Mouse (Mus musculus) neural tube, embryonic 13.5 days (tissue): ENCODE measurements at regions not wholly inside any gene's neighbourhood (a gene's known extent, or its start where the extent isn't known, plus 50 kb on each side); places are given as distances from the start of the nearest gene placed in this dataset.

ENCODE experiments used
- ATAC-seq: fragments of 200-750 bp; cut with Nextera tagmentation; 2 replicates; pipeline ENCODE4 v1.8.0; 2017; ENCODE audit warnings: low read depth, mild to moderate bottlenecking, moderate TSS enrichment, moderate library complexity
- H3K27ac ChIP-seq: fragments of 300-500 bp; sonication (generic); replicated peaks from 2 replicates; pipeline ENCODE4 v1.5.1; 2015; ENCODE audit warnings: moderate library complexity, mild to moderate bottlenecking, inconsistent platforms
- H3K27me3 ChIP-seq: fragments of 300-500 bp; sonication (generic); 2 replicates; pipeline ENCODE4 v1.6.1; 2015; ENCODE audit warnings: mild to moderate bottlenecking, inconsistent platforms
- H3K36me3 ChIP-seq: fragments of 300-500 bp; sonication (generic); 2 replicates; pipeline ENCODE4 v1.6.1; 2015; ENCODE audit warnings: mild to moderate bottlenecking, inconsistent platforms
- H3K4me1 ChIP-seq: fragments of 300-500 bp; sonication (generic); replicated peaks from 2 replicates; pipeline ENCODE4 v1.6.1; 2015; ENCODE audit warnings: inconsistent platforms
- H3K4me2 ChIP-seq: fragments of 300-500 bp; sonication (generic); 2 replicates; pipeline ENCODE4 v1.6.1; 2015; ENCODE audit warnings: inconsistent platforms, mild to moderate bottlenecking, moderate library complexity
- H3K4me3 ChIP-seq: fragments of 300-500 bp; sonication (generic); 2 replicates; pipeline ENCODE4 v1.5.1; 2015; ENCODE audit warnings: mild to moderate bottlenecking, inconsistent platforms
- H3K9ac ChIP-seq: fragments of 300-500 bp; sonication (generic); 2 replicates; pipeline ENCODE4 v1.6.1; 2015; ENCODE audit warnings: moderate library complexity, mild to moderate bottlenecking, inconsistent platforms
- H3K9me3 ChIP-seq: fragments of 300-500 bp; sonication (generic); 2 replicates; pipeline ENCODE4 v1.6.1; 2016; ENCODE audit warnings: inconsistent platforms
- WGBS: fragments of 180-500 bp; shearing (Covaris S2); methylation state at CpG from one replicate; pipeline ENCODE4 v1.1.7; 2015; 5-methylcytosine and 5-hydroxymethylcytosine counted together

DNA sequence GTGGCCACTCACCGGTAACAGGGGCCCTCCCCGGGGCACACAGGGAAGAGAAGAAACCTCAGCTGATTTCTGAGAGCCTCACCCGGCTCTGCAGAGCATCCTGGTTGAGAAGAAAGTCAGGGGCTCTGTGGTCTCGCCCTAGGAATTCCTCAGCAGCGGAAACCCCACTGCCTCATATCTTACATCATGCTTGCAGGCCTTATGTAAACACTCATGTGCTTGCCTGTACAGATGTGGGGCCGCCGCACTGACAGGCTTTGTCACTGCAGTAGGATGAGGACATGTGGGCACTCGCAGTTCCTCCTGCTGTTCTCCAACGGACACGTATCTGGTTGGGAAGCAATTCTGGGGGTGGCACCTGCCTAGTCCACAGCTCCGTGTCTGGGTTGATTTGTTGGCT lies 66.3 kb upstream of the Pitx1 start:
- no peak overlapping the region for H3K4me2 ChIP-seq
- H3K27me3 ChIP-seq: peaks cover 10% of the 10 kb centered on the region
- no peak overlapping the region for H3K27ac ChIP-seq
- H3K9me3 ChIP-seq: no peaks in the 10 kb centered on the region
- no peak for ATAC-seq
- H3K36me3 ChIP-seq: no peaks in the 10 kb centered on the region
- 75% methylated on average over 11 of the region's 11 CpGs for WGBS
- no peak overlapping the region for H3K9ac ChIP-seq
- peaks cover 26% of the 10 kb centered on the region for H3K4me1 ChIP-seq
- no peak overlapping the region for H3K4me3 ChIP-seq

DNA sequence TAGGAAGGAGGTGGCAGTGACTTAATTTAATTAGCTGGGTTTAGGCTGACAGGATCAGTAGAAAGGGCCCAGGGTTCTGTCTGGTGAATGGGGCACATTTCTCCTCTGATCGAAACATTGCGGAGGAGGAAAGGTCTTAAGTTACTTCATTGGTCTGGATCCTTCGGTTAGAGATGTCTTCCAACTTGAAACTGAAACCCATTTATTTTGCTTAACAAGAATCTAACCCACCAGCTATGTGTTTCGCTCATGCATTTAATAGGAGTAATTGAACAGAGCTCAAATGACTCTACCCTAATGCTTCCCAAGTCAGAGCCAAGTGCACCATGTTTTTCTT lies 64.2 kb upstream of the Pitx1 start:
- H3K4me2 ChIP-seq: no peak overlapping the region
- H3K9ac ChIP-seq: no peak overlapping the region
- 69% methylated on average over 4 of the region's 4 CpGs for WGBS
- peaks cover 26% of the 10 kb centered on the region for H3K4me1 ChIP-seq
- ATAC-seq: no peak
- no peaks in the 10 kb centered on the region for H3K36me3 ChIP-seq
- H3K27ac ChIP-seq: no peak overlapping the region
- H3K9me3 ChIP-seq: no peaks in the 10 kb centered on the region
- no peak overlapping the region for H3K4me3 ChIP-seq
- peaks cover 10% of the 10 kb centered on the region for H3K27me3 ChIP-seq

DNA sequence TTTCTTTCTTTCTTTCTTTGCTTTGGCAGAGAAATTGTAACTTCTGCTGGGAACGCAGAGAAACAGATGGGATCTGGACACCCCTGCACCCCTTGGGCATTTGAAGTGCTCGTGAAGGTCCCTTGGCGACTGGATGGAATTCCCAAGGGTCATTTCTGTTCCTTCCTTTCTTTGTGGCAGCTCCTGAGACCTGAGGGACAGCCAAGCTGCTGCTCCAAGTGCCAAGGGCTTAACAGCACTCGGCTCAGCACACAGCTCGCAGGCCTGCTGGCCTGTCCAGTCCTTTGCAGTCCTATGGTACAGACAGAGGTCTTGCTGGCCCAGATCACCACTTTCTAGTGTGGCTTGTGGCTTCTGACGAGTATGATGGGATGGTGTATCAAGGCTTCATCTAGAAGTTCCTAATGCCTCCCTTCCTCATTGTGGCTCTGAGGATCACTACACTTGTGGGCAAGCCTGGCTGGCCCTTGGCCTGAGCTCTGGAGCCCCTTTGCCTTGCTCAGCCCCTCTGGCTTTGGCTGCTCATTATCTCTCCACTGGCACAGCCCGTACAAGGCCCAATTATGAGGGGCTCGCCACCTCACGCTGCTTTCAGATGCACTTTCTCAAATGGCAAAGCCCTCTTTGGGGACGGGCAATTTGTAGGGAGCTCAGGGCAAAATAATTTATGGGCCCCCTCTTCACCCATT lies 63.7 kb upstream of the Pitx1 start:
- H3K4me2 ChIP-seq: no peak overlapping the region
- 42% methylated on average over 10 of the region's 10 CpGs for WGBS
- no peak for ATAC-seq
- no peaks in the 10 kb centered on the region for H3K9me3 ChIP-seq
- H3K9ac ChIP-seq: no peak overlapping the region
- H3K4me1 ChIP-seq: peaks cover 26% of the 10 kb centered on the region
- H3K4me3 ChIP-seq: no peak overlapping the region
- H3K36me3 ChIP-seq: no peaks in the 10 kb centered on the region
- no peak overlapping the region for H3K27ac ChIP-seq
- peaks cover 10% of the 10 kb centered on the region for H3K27me3 ChIP-seq

DNA sequence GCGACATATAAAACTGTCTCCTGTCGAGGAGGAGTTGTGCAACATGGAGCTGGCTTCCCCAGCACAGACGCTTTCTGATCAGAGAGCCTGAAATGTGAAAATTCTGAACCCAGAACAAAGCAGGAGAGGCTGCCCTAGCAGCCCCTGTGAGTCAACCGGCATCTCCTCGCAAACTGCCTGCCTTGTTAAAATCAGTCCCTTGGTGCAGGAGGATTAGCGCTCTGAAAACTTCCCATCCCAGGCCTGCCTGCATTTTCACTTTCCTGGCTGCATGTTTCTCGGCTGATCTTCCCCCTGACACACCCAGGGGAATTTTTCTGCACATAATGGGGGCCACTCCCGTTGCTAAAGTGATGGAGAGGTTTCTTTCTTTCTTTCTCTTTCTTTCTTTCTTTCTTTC lies 63.0 kb upstream of the Pitx1 start:
- H3K9me3 ChIP-seq: no peaks in the 10 kb centered on the region
- H3K4me1 ChIP-seq: peaks cover 26% of the 10 kb centered on the region
- H3K36me3 ChIP-seq: no peaks in the 10 kb centered on the region
- no peak for ATAC-seq
- H3K27me3 ChIP-seq: peaks cover 10% of the 10 kb centered on the region
- 37% methylated on average over 8 of the region's 8 CpGs for WGBS
- no peak overlapping the region for H3K4me3 ChIP-seq
- H3K9ac ChIP-seq: no peak overlapping the region
- no peak overlapping the region for H3K4me2 ChIP-seq
- no peak overlapping the region; the same call in 1 of the 2 replicates for H3K27ac ChIP-seq

DNA sequence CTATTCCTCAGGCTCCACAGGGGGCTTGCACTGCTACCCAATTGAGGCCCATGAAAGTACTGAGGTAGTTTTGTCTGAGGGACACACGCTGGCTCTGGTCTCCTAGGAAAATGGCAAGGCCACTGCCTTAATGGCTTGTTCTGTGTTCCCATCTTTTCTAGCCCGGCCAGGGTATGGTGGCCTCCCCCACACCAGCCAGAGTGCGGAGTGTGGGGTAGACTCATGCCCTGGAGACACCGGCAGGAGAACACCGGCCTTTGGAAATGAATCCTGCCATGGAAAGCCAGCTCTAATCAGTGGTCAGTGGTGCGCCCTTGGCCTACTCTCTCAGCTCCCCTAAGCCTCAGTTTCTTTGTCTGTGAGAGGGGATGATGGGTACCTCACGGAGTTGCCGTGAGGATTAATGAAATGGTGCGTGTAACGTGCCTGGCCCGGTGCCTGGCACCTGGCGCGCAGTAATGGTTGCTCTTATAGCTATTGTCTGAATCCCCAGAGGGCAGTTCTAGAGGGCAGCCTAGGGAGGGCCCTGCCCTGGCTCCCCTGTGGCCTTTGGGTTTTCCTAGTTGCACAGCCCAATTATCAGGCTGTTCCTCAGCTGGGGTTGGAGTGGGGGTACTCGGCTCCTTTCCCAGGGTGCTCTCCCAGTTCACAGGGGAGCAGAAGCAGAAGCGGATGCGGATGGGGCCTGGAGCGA lies 62.4 kb upstream of the Pitx1 start:
- H3K27ac ChIP-seq: no peak overlapping the region; the same call in 1 of the 2 replicates
- ATAC-seq: peak; percentile 54
- no peaks in the 10 kb centered on the region for H3K36me3 ChIP-seq
- H3K4me3 ChIP-seq: no peak overlapping the region
- no peak overlapping the region for H3K4me2 ChIP-seq
- peaks cover 32% of the 10 kb centered on the region for H3K4me1 ChIP-seq
- no peak overlapping the region for H3K9ac ChIP-seq
- H3K27me3 ChIP-seq: peaks cover 10% of the 10 kb centered on the region
- no peaks in the 10 kb centered on the region for H3K9me3 ChIP-seq
- WGBS: 40% methylated on average over 17 of the region's 17 CpGs

DNA sequence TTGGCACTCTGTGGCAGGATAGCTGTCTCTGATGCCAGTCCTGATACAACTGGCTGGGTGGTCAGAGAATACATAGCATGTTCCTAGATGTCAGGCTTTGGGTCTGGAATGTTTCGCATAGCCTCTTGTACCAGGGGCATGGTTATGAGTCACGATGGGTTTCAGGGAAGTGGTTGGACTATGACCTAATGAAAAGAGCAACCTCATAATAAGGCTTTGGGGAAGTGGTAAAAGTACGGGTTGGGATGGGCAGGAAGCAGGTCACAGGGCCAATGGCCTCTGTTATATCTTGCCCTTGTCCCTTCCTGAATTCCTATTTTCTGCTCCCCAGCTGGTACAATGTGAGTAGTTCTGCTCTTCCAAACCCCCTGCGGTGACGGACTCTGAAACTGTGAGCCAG lies 59.5 kb upstream of the Pitx1 start:
- Histone ChIP-seq H3K9ac (no peak overlapping the region), H3K27me3 (no peaks in the 10 kb centered on the region), H3K27ac (no peak overlapping the region), H3K9me3 (no peaks in the 10 kb centered on the region), H3K36me3 (no peaks in the 10 kb centered on the region), H3K4me1 (peaks cover 33% of the 10 kb centered on the region), H3K4me2 (no peak overlapping the region), H3K4me3 (no peak overlapping the region)
- ATAC-seq: no peak
- 91% methylated on average over 5 of the region's 5 CpGs for WGBS

DNA sequence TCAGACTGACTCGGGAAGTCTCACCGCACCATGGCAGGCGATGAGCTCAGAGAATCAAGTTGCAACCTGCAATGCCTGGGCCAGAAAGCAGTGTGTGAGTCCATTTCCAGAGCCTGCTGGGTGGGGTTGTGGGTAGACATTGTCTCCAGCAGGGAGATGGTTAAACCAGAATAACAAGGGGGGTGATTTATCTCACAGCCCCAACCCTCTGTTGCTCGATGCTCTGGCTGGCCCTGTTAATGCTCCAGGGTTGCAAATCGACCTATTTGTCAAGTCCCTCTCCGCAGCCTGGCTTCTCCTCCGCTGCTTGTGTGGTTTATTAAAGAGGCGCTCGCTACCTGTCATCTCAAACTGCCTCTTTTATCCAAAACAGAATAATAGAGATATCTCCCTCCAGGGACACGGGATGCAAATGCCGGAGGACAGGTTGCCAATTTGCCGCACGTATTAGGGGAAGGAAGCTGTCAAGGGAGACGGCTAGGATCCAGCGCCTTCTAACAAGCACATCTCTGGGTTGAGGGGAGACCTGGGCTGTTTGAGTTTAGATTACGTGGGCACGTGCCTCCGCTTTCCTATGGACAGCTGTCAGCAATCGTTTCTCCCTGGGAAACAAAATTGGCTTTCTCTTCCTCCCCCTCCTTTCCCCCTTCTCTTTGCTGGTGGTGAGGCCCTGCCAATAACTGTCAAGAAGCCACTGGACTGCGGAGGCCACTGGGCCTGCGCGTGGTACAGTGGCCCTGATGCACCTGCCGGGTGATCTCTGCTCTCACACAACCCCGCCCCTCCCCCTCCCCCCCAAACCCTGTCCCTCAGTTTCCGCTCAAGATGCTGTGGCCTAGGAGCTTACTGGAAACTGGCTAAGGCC lies 57.4 kb upstream of the Pitx1 start:
- Histone ChIP-seq H3K27me3 (no peaks in the 10 kb centered on the region), H3K9me3 (0 out of 2 replicates have a peak, but pooled peaks cover 2% of the 10 kb centered on the region), H3K36me3 (no peaks in the 10 kb centered on the region), H3K4me2 (no peak overlapping the region), H3K9ac (no peak overlapping the region), H3K4me3 (no peak overlapping the region), H3K27ac (no peak overlapping the region), H3K4me1 (peaks cover 13% of the 10 kb centered on the region)
- 53% methylated on average over 25 of the region's 25 CpGs for WGBS
- peak; percentile 37; the same call in 1 of the 2 replicates for ATAC-seq

DNA sequence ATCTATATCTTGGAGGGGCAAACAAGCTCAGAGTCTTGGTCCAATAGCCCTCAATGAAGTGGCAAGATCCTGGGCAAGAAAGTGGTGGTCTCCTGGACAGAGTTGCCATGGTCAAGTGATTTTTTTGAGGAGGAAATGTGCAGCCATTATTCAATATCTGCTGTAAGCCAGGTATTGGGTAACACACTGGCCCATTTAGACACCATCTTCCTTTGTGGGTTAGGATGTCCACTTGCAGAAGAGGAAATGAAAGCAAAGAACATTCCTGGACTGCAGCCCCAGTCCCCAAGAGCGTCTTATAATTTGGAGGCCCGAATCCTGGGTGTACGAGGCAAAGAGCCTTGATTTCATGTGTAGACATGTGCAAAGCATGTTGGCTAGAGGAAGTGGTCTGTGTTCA lies 56.3 kb upstream of the Pitx1 start:
- WGBS: 90% methylated on average over 3 of the region's 3 CpGs
- no peak overlapping the region for H3K4me3 ChIP-seq
- H3K27me3 ChIP-seq: no peaks in the 10 kb centered on the region
- ATAC-seq: no peak
- no peak overlapping the region for H3K4me2 ChIP-seq
- H3K9me3 ChIP-seq: 0 out of 2 replicates have a peak, but pooled peaks cover 2% of the 10 kb centered on the region
- H3K27ac ChIP-seq: no peak overlapping the region
- no peaks in the 10 kb centered on the region for H3K36me3 ChIP-seq
- peaks cover 10% of the 10 kb centered on the region for H3K4me1 ChIP-seq
- no peak overlapping the region for H3K9ac ChIP-seq

DNA sequence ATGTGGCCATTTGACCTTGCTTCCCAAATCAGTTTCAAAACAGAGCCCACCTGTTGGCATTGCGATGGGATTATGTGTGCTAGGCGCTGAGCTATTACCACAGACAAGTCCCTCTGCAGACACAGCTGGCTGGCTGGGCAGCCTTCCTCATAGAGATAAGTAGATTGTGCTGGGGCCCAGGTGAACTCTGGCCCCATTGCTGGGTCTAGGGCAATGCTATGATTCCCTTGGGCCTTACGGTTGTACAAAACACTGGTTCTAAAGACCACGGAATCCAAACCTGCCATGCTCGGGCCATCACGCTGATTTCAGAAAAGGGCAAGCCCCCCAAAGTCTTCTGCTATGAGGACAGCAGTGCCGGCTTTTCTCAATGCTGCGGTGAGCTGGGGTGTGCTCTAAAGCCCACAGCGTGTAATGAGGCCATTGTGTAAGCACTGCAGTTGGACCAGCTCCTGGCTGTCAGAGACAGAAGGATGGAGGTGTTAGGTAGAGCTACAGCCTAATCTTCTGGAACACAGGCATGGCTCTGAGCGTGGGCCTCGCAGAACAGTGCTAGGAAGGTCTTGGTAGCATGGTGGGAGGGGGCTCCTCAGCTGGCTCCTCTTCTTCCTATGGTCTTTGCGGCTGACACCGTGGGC lies 51.2 kb upstream of the Pitx1 start:
- no peak overlapping the region for H3K9ac ChIP-seq
- no peak for ATAC-seq

More for the DNA sequence above, 51.2 kb upstream of the Pitx1 start:
- Histone ChIP-seq H3K4me3 (no peak overlapping the region), H3K4me1 (no peaks in the 10 kb centered on the region), H3K27ac (no peak overlapping the region), H3K9me3 (0 out of 2 replicates have a peak, but pooled peaks cover 2% of the 10 kb centered on the region), H3K4me2 (no peak overlapping the region), H3K27me3 (no peaks in the 10 kb centered on the region), H3K36me3 (no peaks in the 10 kb centered on the region)
- 88% methylated on average over 13 of the region's 13 CpGs for WGBS
